Comparison of ENCODE assay signal across 27 mouse cellular contexts in genomic region chr17:8573542-8574260, GRCm38 (mm10). TPM values are rescaled to one million over a fixed set of nuclear protein-coding genes. Genes with fewer than 3 reads are reported as not detected.
DNase-seq lines count a peak whose midpoint lies in the region; ATAC-seq and TF ChIP-seq lines count a peak whose summit lies in the region.
"Had no signal": no experiment of that assay in that cellular context is flagged by ENCODE, and none has a peak within 500 bp of the region (broad histone marks: within the 10 kb centered on the region; RNA-seq: fewer than 3 reads in every experiment).

No protein-coding gene starts in this region.

- H3K9ac ChIP-seq in MEL (ENCODE audit: control insufficient read depth, low read depth, low read length, poor library complexity, severe bottlenecking): no peak overlapping the region
- no peak overlapping the region for H3K9ac ChIP-seq in liver, embryonic 12.5 days
- no peak overlapping the region for H3K9ac ChIP-seq in liver, embryonic 16.5 days (ENCODE audit: low read depth, low read length)
- H3K9ac ChIP-seq: forebrain, embryonic 13.5 days; forebrain, postnatal 0 days; hindbrain, embryonic 14.5 days had no signal

- peak; percentile 22 for DNase-seq in MEL (ENCODE audit: low read depth, low spot score)
- DNase-seq in kidney, postnatal 14 days: no peak
- DNase-seq in adrenal gland, postnatal 25 days: no peak
- DNase-seq in urinary bladder, postnatal 4 days (ENCODE audit: low spot score in 2 of 2): no peak
- DNase-seq in cerebellum, adult 9-11 months: no peak
- DNase-seq: adrenal gland, adult 8-10 months; cerebellum, adult 11-12 months; cerebellum, adult 9-10 months; cerebellum, postnatal 36 days; forebrain, postnatal 0 days; gastrocnemius, adult 2 months; gastrocnemius, postnatal 25 days; heart, postnatal 14 days had no signal

- no peak for TF ChIP-seq POLR2A in MEL (IDR thresholded peaks at IDR 0.05; ENCODE audit: control insufficient read depth in 1 of 2, insufficient read depth in 1 of 2, low read depth in 1 of 2, low read length in 2 of 2, poor library complexity in 1 of 2)

- 39% methylated on average over 8 of the region's 8 CpGs for WGBS in liver, embryonic 12.5 days (ENCODE audit: insufficient replicate concordance)
- 36% methylated on average over 8 of the region's 8 CpGs for WGBS in liver, embryonic 16.5 days (ENCODE audit: insufficient replicate concordance)

- no peak overlapping the region for H3K4me3 ChIP-seq in MEL (ENCODE audit: control insufficient read depth in 1 of 2, insufficient read depth in 1 of 2, low read depth in 2 of 2, low read length in 2 of 2)
- no peak overlapping the region for H3K4me3 ChIP-seq in liver, embryonic 12.5 days
- no peak overlapping the region for H3K4me3 ChIP-seq in liver, embryonic 16.5 days (ENCODE audit: low read depth, low read length)
- H3K4me3 ChIP-seq: embryonic facial prominence, embryonic 10.5 days; forebrain, embryonic 13.5 days; gastrocnemius, adult 2 months; heart, embryonic 10.5 days had no signal

- H3K4me2 ChIP-seq in liver, embryonic 12.5 days: no peak overlapping the region
- no peak overlapping the region for H3K4me2 ChIP-seq in liver, embryonic 16.5 days (ENCODE audit: low read depth, low read length)
- H3K4me2 ChIP-seq: forebrain, embryonic 13.5 days; hindbrain, embryonic 14.5 days had no signal

- no peaks in the 10 kb centered on the region for H3K79me2 ChIP-seq in MEL (ENCODE audit: control insufficient read depth, insufficient read depth, low read length, poor library complexity)

- TF ChIP-seq RAD21 in MEL (IDR thresholded peaks at IDR 0.05; ENCODE audit: low read depth, low read length): no peak

- H3K9me3 ChIP-seq in MEL (replicated peaks; ENCODE audit: insufficient read depth, low read length): no peaks in the 10 kb centered on the region
- H3K9me3 ChIP-seq in liver, embryonic 12.5 days (replicated peaks): no peaks in the 10 kb centered on the region
- no peaks in the 10 kb centered on the region for H3K9me3 ChIP-seq in liver, embryonic 16.5 days (replicated peaks; ENCODE audit: control insufficient read depth, low read length)
- H3K9me3 ChIP-seq: forebrain, embryonic 13.5 days; heart, embryonic 10.5 days had no signal

- H3K36me3 ChIP-seq in MEL (ENCODE audit: control insufficient read depth in 1 of 2, insufficient read depth in 2 of 2, low read length in 2 of 2): no peaks in the 10 kb centered on the region
- H3K36me3 ChIP-seq in liver, embryonic 12.5 days: no peaks in the 10 kb centered on the region
- H3K36me3 ChIP-seq in liver, embryonic 16.5 days (ENCODE audit: control insufficient read depth, insufficient read depth): no peaks in the 10 kb centered on the region
- H3K36me3 ChIP-seq: embryonic facial prominence, embryonic 10.5 days; heart, embryonic 10.5 days had no signal

- no peak overlapping the region for H3K27ac ChIP-seq in MEL (ENCODE audit: control insufficient read depth, low read depth, low read length)
- H3K27ac ChIP-seq in liver, embryonic 12.5 days: no peak overlapping the region
- no peak overlapping the region for H3K27ac ChIP-seq in liver, embryonic 16.5 days (ENCODE audit: low read length)
- H3K27ac ChIP-seq: embryonic facial prominence, embryonic 10.5 days; forebrain, embryonic 13.5 days; gastrocnemius, adult 2 months; heart, embryonic 10.5 days; hindbrain, embryonic 14.5 days had no signal

- TF ChIP-seq EP300 in MEL (IDR thresholded peaks at IDR 0.05; ENCODE audit: low read depth in 1 of 2, low read length in 2 of 2): peak in 1 of 2 experiments; percentile 29; a peak in 1 of 4 replicates

- H3K4me1 ChIP-seq in MEL (ENCODE audit: control insufficient read depth in 1 of 2, insufficient read depth in 2 of 2, low read length in 2 of 2): no peaks in the 10 kb centered on the region
- peaks cover 6% of the 10 kb centered on the region for H3K4me1 ChIP-seq in liver, embryonic 12.5 days
- no peaks in the 10 kb centered on the region for H3K4me1 ChIP-seq in liver, embryonic 16.5 days (ENCODE audit: control insufficient read depth, low read depth, low read length)
- H3K4me1 ChIP-seq: embryonic facial prominence, embryonic 10.5 days; forebrain, embryonic 13.5 days had no signal

- ATAC-seq in common myeloid progenitor, adult 5-6 weeks (replicated peaks; ENCODE audit: low read depth, poor library complexity, severe bottlenecking): peak; percentile 90
- peak; percentile 79 for ATAC-seq in liver, embryonic 12.5 days
- peak; percentile 67 for ATAC-seq in liver, embryonic 16.5 days (ENCODE audit: low read depth)
- ATAC-seq: forebrain, embryonic 13.5 days; forebrain, postnatal 0 days had no signal

- TF ChIP-seq CTCF in MEL (IDR thresholded peaks at IDR 0.05 in 2 of 3, conservative IDR thresholded peaks at IDR 0.05 in 1 of 3; ENCODE audit: control insufficient read depth in 1 of 3, insufficient read depth in 1 of 3, low read depth in 2 of 3, low read length in 3 of 3, poor library complexity in 1 of 3, severe bottlenecking in 1 of 3): no peak

- H3K27me3 ChIP-seq in MEL (ENCODE audit: control insufficient read depth in 1 of 2, insufficient read depth in 2 of 2, low read length in 2 of 2): no peaks in the 10 kb centered on the region
- H3K27me3 ChIP-seq in liver, embryonic 12.5 days (replicated peaks): no peaks in the 10 kb centered on the region
- H3K27me3 ChIP-seq in liver, embryonic 16.5 days (ENCODE audit: control insufficient read depth, insufficient read depth, low read depth, low read length): no peaks in the 10 kb centered on the region
- H3K27me3 ChIP-seq: forebrain, embryonic 13.5 days had no signal

TF ChIP-seq in MEL, 35 proteins besides CTCF, POLR2A, EP300 and RAD21:
- TF ChIP-seq MXI1 (IDR thresholded peaks at IDR 0.05; ENCODE audit: low read depth, low read length) (no peak), MEF2A (IDR thresholded peaks at IDR 0.05; ENCODE audit: extremely low read depth, insufficient replicate concordance, low read depth, low read length, poor library complexity, severe bottlenecking) (no peak), SIN3A (IDR thresholded peaks at IDR 0.05; ENCODE audit: low read length) (no peak), CHD1 (IDR thresholded peaks at IDR 0.05; ENCODE audit: low read depth, low read length) (no peak), USF2 (IDR thresholded peaks at IDR 0.05; ENCODE audit: borderline replicate concordance in 1 of 2, insufficient read depth in 1 of 2, low read depth in 1 of 2, low read length in 2 of 2) (no peak), ZMIZ1 (IDR thresholded peaks at IDR 0.05; ENCODE audit: low read depth, low read length) (no peak), TCF12 (IDR thresholded peaks at IDR 0.05; ENCODE audit: low read depth, low read length) (peak; percentile 13; the same call in 1 of the 2 replicates), TAL1 (IDR thresholded peaks at IDR 0.05; ENCODE audit: low read length) (peak; percentile 57), USF1 (IDR thresholded peaks at IDR 0.05; ENCODE audit: low read depth, low read length) (no peak), GATA1 (IDR thresholded peaks at IDR 0.05; ENCODE audit: low read depth, low read length) (0 out of 2 replicates have a peak, but pooled peaks have one; percentile 6), POLR2AphosphoS5 (IDR thresholded peaks at IDR 0.05; ENCODE audit: borderline replicate concordance, low read depth, low read length) (no peak), MAX (IDR thresholded peaks at IDR 0.05; ENCODE audit: low read length) (no peak), ZKSCAN1 (IDR thresholded peaks at IDR 0.05; ENCODE audit: low read depth, low read length) (no peak), NELFE (IDR thresholded peaks at IDR 0.05; ENCODE audit: low read depth, low read length) (no peak), UBTF (IDR thresholded peaks at IDR 0.05; ENCODE audit: borderline replicate concordance, insufficient read depth, low read depth, low read length) (no peak), ZNF384 (IDR thresholded peaks at IDR 0.05; ENCODE audit: low read depth, low read length) (no peak), SMC3 (IDR thresholded peaks at IDR 0.05; ENCODE audit: low read depth, low read length) (no peak)

RNA-seq across cellular contexts. Expression of gene Gm17087, which starts 7.0 kb away (rescaled TPM):
- total RNA-seq in MEL (2012; rRNA removed): not detected in 2 replicates
- polyA plus RNA-seq in MEL (2012; ENCODE audit: insufficient read depth in 1 of 2, insufficient read length in 2 of 2, low read depth in 1 of 2, low replicate concordance in 2 of 2, missing spikeins in 1 of 2): under 1 TPM in 1 of 2 experiments, not detected in 1; 0.17 TPM
- total RNA-seq in common myeloid progenitor, adult 5-6 weeks (2017): not detected in 2 replicates
- not detected in 2 replicates for polyA plus RNA-seq in liver, embryonic 12.5 days (2016; fragmentation: Nextera tagmentation; extraction: Ambion mirVana)
- polyA plus RNA-seq in liver, embryonic 16.5 days (2015; fragmentation: Nextera tagmentation; extraction: Ambion mirVana): not detected in 2 replicates
- total RNA-seq in adrenal gland, postnatal 25 days (2021): not detected in 2 replicates
- total RNA-seq: adrenal gland, adult 8-10 months; adrenal gland, postnatal 4 days; CH12.LX; forebrain, postnatal 0 days; gastrocnemius, adult 2 months; gastrocnemius, postnatal 25 days; granulocyte monocyte progenitor cell, adult 5-6 weeks; heart, postnatal 14 days; hematopoietic stem cell, adult 5-6 weeks had no signal
- polyA plus RNA-seq: brain, embryonic 14.5 days; embryonic facial prominence, embryonic 10.5 days; embryonic facial prominence, embryonic 14.5 days; forebrain, embryonic 13.5 days; forebrain, postnatal 0 days; heart, embryonic 10.5 days; heart, embryonic 14.5 days; hindbrain, embryonic 14.5 days had no signal

RNA-seq across cellular contexts. Expression of gene Pde10a, which starts 48.5 kb away (rescaled TPM):
- total RNA-seq in MEL (2012; rRNA removed): 2.8 and 3.1 TPM in 2 replicates
- 1 to 10 TPM in 1 of 2 experiments, not detected in 1; 6.9 TPM for polyA plus RNA-seq in MEL (2012; ENCODE audit: insufficient read depth in 1 of 2, insufficient read length in 2 of 2, low read depth in 1 of 2, low replicate concordance in 2 of 2, missing spikeins in 1 of 2)
- 8.4 and 16.1 TPM in 2 replicates for total RNA-seq in common myeloid progenitor, adult 5-6 weeks (2017)
- 1.1 and 1.7 TPM in 2 replicates for polyA plus RNA-seq in liver, embryonic 12.5 days (2016; fragmentation: Nextera tagmentation; extraction: Ambion mirVana)
- 0.54 and 0.89 TPM in 2 replicates for polyA plus RNA-seq in liver, embryonic 16.5 days (2015; fragmentation: Nextera tagmentation; extraction: Ambion mirVana)
- total RNA-seq in adrenal gland, postnatal 25 days (2021): 16.8 and 31.8 TPM in 2 replicates
